Mouse (Mus musculus): ENCODE measurements around the gene Rbm25. TPM values are rescaled to one million over a fixed set of nuclear protein-coding genes. Genes with fewer than 3 reads are reported as not detected.

Rbm25 gene
- polyA plus RNA-seq, 1 experiment, result 17.6 TPM

DNA sequence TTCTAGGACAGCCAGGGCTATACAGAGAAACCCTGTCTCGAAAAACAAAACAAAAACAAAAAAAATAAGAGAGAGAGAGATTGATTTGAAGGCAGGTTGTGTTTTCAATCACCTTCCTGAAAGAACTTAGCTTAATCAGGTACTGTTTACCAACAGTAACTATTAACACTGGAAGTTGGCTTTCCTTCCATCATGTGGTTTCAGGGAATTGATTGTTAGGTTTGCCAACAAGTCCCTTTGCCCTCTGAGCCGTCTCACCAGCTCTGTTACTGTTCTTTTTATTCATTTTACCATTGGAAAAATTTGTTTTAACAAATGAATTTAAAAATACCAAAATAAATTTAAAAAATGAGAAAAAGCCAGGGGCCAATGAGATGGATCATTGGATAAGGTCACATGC lies 78.9 kb downstream of the Rbm25 start:
- no peak for TF ChIP-seq TCF12 (IDR thresholded peaks at IDR 0.05; ENCODE audit: insufficient read depth, poor library complexity, severe bottlenecking)
- TF ChIP-seq POLR2AphosphoS2 (IDR thresholded peaks at IDR 0.05; ENCODE audit: insufficient read length, low read depth), result no peak
- TF ChIP-seq E2F4 (IDR thresholded peaks at IDR 0.05; ENCODE audit: insufficient read depth), result no peak
- TF ChIP-seq REST (IDR thresholded peaks at IDR 0.05; ENCODE audit: insufficient read depth, insufficient read length), result no peak
- no peak for TF ChIP-seq CEBPB (IDR thresholded peaks at IDR 0.05; ENCODE audit: insufficient read depth, poor library complexity, severe bottlenecking)
- TF ChIP-seq MYOD1 (IDR thresholded peaks at IDR 0.05; ENCODE audit: control insufficient read depth in 1 of 3, insufficient read length in 2 of 3, low read depth in 2 of 3), result no peak
- no peak for TF ChIP-seq MAX (IDR thresholded peaks at IDR 0.05; ENCODE audit: low read depth)
- TF ChIP-seq USF1 (IDR thresholded peaks at IDR 0.05; ENCODE audit: low read depth), result no peak
- TF ChIP-seq TCF3 (IDR thresholded peaks at IDR 0.05; ENCODE audit: insufficient read length, low read depth), result no peak
- no peak for TF ChIP-seq SRF (IDR thresholded peaks at IDR 0.05; ENCODE audit: control insufficient read depth, insufficient read length, low read depth)
- TF ChIP-seq POLR2A (IDR thresholded peaks at IDR 0.05; ENCODE audit: insufficient read length, low read depth), result no peak
- no peak for TF ChIP-seq MYOG (IDR thresholded peaks at IDR 0.05; ENCODE audit: control insufficient read depth in 1 of 3, insufficient read depth in 1 of 3, insufficient read length in 2 of 3, low read depth in 2 of 3)
- Histone ChIP-seq H3K4me3 (no peak overlapping the region), H3ac (ENCODE audit: control insufficient read depth, insufficient read length) (no peak overlapping the region), H3K27me3 (ENCODE audit: control insufficient read depth, insufficient read depth, insufficient read length) (no peaks in the 10 kb centered on the region), H3K79me2 (ENCODE audit: control insufficient read depth, insufficient read depth) (no peaks in the 10 kb centered on the region), H3K4me2 (ENCODE audit: low read depth) (no peak overlapping the region), H3K36me3 (ENCODE audit: control insufficient read depth, insufficient read depth) (peaks cover 9% of the 10 kb centered on the region)

- Histone ChIP-seq H3K4me2 (ENCODE audit: low read depth) (no peak overlapping the region), H3K79me2 (ENCODE audit: control insufficient read depth, insufficient read depth) (no peaks in the 10 kb centered on the region), H3K36me3 (ENCODE audit: control insufficient read depth, insufficient read depth) (peaks cover 20% of the 10 kb centered on the region), H3ac (ENCODE audit: control insufficient read depth, insufficient read length) (no peak overlapping the region), H3K4me3 (no peak overlapping the region), H3K27me3 (ENCODE audit: control insufficient read depth, insufficient read depth, insufficient read length) (no peaks in the 10 kb centered on the region)
- TF ChIP-seq TCF12 (IDR thresholded peaks at IDR 0.05; ENCODE audit: insufficient read depth, poor library complexity, severe bottlenecking) (no peak), E2F4 (IDR thresholded peaks at IDR 0.05; ENCODE audit: insufficient read depth) (no peak), SRF (IDR thresholded peaks at IDR 0.05; ENCODE audit: control insufficient read depth, insufficient read length, low read depth) (no peak), USF1 (IDR thresholded peaks at IDR 0.05; ENCODE audit: low read depth) (no peak), MAX (IDR thresholded peaks at IDR 0.05; ENCODE audit: low read depth) (no peak)
Observed at GRCm38 (mm10) chr12:83713749-83714148, 82.7 kb downstream of the Rbm25 start.

- TF ChIP-seq MYOD1 (IDR thresholded peaks at IDR 0.05; ENCODE audit: control insufficient read depth in 1 of 3, insufficient read length in 2 of 3, low read depth in 2 of 3) (no peak), MAX (IDR thresholded peaks at IDR 0.05; ENCODE audit: low read depth) (no peak), POLR2AphosphoS2 (IDR thresholded peaks at IDR 0.05; ENCODE audit: insufficient read length, low read depth) (no peak), MYOG (IDR thresholded peaks at IDR 0.05; ENCODE audit: control insufficient read depth in 1 of 3, insufficient read depth in 1 of 3, insufficient read length in 2 of 3, low read depth in 2 of 3) (no peak), TCF3 (IDR thresholded peaks at IDR 0.05; ENCODE audit: insufficient read length, low read depth) (no peak), REST (IDR thresholded peaks at IDR 0.05; ENCODE audit: insufficient read depth, insufficient read length) (no peak), POLR2A (IDR thresholded peaks at IDR 0.05; ENCODE audit: insufficient read length, low read depth) (no peak), USF1 (IDR thresholded peaks at IDR 0.05; ENCODE audit: low read depth) (no peak), SRF (IDR thresholded peaks at IDR 0.05; ENCODE audit: control insufficient read depth, insufficient read length, low read depth) (no peak), CEBPB (IDR thresholded peaks at IDR 0.05; ENCODE audit: insufficient read depth, poor library complexity, severe bottlenecking) (no peak), TCF12 (IDR thresholded peaks at IDR 0.05; ENCODE audit: insufficient read depth, poor library complexity, severe bottlenecking) (no peak), E2F4 (IDR thresholded peaks at IDR 0.05; ENCODE audit: insufficient read depth) (no peak)
- H3K27me3 ChIP-seq (ENCODE audit: control insufficient read depth, insufficient read depth, insufficient read length), result no peaks in the 10 kb centered on the region
- H3K36me3 ChIP-seq (ENCODE audit: control insufficient read depth, insufficient read depth), result peaks cover 27% of the 10 kb centered on the region
- H3K79me2 ChIP-seq (ENCODE audit: control insufficient read depth, insufficient read depth), result no peaks in the 10 kb centered on the region
- no peak overlapping the region for H3ac ChIP-seq (ENCODE audit: control insufficient read depth, insufficient read length)
- H3K4me3 ChIP-seq, result no peak overlapping the region
- H3K4me2 ChIP-seq (ENCODE audit: low read depth), result no peak overlapping the region
Observed at GRCm38 (mm10) chr12:83716416-83717184, 85.6 kb downstream of the Rbm25 start.

DNA sequence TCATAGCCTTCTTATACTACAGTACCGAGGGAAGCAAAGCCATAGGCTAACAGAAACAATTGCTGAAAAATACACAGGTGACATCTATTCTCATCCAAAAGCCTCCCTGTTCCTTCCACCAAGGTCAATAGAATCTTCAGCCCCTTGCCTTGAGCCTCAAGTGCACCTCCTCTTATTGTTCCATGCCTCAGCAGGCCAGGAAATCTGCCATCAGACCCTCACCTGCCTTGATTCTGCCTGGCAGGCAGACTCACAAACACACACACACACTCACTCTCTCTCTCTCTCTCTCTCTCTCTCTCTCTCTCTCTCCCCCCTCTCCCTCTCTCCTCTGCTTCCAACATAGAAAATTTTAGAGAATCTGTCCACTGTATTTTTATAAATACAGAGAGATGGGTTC lies 88.4 kb downstream of the Rbm25 start:
- TF ChIP-seq MAX (IDR thresholded peaks at IDR 0.05; ENCODE audit: low read depth) (no peak), POLR2AphosphoS2 (IDR thresholded peaks at IDR 0.05; ENCODE audit: insufficient read length, low read depth) (no peak), MYOD1 (IDR thresholded peaks at IDR 0.05; ENCODE audit: control insufficient read depth in 1 of 3, insufficient read length in 2 of 3, low read depth in 2 of 3) (no peak), E2F4 (IDR thresholded peaks at IDR 0.05; ENCODE audit: insufficient read depth) (no peak)
- H3ac ChIP-seq (ENCODE audit: control insufficient read depth, insufficient read length), result no peak overlapping the region
- H3K27me3 ChIP-seq (ENCODE audit: control insufficient read depth, insufficient read depth, insufficient read length), result no peaks in the 10 kb centered on the region
- H3K79me2 ChIP-seq (ENCODE audit: control insufficient read depth, insufficient read depth), result no peaks in the 10 kb centered on the region
- H3K4me2 ChIP-seq (ENCODE audit: low read depth), result no peak overlapping the region
- H3K4me3 ChIP-seq, result no peak overlapping the region
- peaks cover 35% of the 10 kb centered on the region for H3K36me3 ChIP-seq (ENCODE audit: control insufficient read depth, insufficient read depth)

DNA sequence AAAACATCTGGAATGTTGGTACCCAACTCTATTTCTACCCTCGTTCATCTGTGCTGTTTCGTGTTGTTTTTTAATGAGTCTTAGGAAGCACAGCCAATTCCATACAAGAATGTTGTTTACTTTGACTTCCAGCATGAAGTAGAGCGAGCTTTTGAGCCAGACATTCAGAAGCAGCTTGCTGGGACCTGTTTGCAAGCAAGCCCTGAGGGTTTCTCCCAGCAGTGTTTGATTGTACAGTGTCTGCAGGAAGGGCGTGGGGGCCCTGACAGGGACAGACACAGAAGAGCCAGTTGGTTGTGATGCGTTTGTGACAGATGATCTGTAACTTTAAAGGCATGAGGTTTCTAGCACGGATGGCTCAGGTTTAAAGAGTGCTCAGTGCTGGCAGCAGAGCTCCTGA lies 90.2 kb downstream of the Rbm25 start:
- H3ac ChIP-seq (ENCODE audit: control insufficient read depth, insufficient read length), result no peak overlapping the region
- no peaks in the 10 kb centered on the region for H3K79me2 ChIP-seq (ENCODE audit: control insufficient read depth, insufficient read depth)
- TF ChIP-seq SRF (IDR thresholded peaks at IDR 0.05; ENCODE audit: control insufficient read depth, insufficient read length, low read depth) (no peak), MYOG (IDR thresholded peaks at IDR 0.05; ENCODE audit: control insufficient read depth in 1 of 3, insufficient read depth in 1 of 3, insufficient read length in 2 of 3, low read depth in 2 of 3) (no peak), USF1 (IDR thresholded peaks at IDR 0.05; ENCODE audit: low read depth) (no peak)
- H3K27me3 ChIP-seq (ENCODE audit: control insufficient read depth, insufficient read depth, insufficient read length), result no peaks in the 10 kb centered on the region
- H3K4me3 ChIP-seq, result no peak overlapping the region
- H3K4me2 ChIP-seq (ENCODE audit: low read depth), result no peak overlapping the region
- H3K36me3 ChIP-seq (ENCODE audit: control insufficient read depth, insufficient read depth), result peaks cover 38% of the 10 kb centered on the region

Measured in myocyte (in vitro differentiated cells).